Mouse (Mus musculus) naive thymus-derived CD4-positive, alpha-beta T cell, adult 2 months (primary cell): ENCODE data around the gene 2010111I01Rik.

Experiments
- DNase-seq: peaks from one replicate; pipeline ENCODE4 v3.0.0-alpha.2; 2011; ENCODE audit warnings: low read depth

The 2010111I01Rik gene

DNA sequence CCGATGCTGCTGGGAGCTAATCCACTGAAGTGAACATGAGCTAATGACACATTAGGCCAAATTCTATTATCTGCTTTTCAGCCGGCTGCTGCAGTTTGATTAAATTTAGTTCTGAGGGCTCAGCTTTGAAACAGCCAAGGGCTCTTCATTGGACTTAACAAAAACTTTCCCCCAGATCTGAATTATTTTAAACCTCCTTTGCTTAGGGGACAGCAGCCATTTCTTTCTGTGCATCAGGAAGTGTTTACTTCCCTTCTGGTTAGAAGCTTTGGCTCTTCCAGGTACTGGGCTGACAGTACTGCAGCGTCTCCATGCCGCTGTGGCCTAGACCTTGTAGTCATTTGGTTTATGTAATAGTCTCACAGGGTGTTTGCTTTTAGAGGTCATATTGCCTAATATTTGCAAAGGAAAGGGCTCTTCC lies 149.2 kb downstream of the 2010111I01Rik start:
- no peak for DNase-seq

DNA sequence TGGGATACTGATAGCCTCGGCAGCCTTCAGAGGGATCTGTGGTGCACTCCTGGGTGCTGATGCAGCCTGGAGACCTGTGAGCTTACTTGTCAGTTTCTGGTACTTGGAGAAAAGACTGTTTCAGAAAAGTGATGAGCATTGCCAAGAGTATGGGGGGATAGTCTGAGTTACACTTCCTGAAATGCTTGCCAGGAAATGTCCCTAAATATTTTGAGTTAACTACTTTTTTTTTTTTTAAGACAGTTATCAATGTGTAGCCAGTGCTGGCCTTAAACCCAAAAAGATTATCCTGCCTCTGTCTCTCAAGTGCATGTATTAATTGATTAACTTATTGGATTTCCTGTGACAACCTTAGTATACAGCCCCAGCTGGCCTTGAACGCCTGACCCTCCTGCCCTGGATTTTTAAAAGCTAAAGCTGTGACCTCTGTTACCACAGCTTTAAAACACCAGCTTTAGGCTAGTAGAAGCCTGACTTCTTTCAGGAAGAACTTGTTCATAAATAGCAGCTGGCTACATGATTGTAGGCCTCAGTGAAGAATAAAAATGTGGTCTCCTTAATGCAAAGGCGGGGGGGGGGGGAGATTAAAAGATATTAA lies 150.6 kb downstream of the 2010111I01Rik start:
- no peak for DNase-seq

- DNase-seq = no peak
Measured at GRCm38 (mm10) chr13:63117495-63118184, 152.9 kb downstream of the 2010111I01Rik start.

GRCm38 (mm10) chr13:63118682-63119081 lies 154.0 kb downstream of the 2010111I01Rik start:
- DNase-seq = no peak

GRCm38 (mm10) chr13:63120296-63120695 lies 155.6 kb downstream of the 2010111I01Rik start:
- DNase-seq = no peak

DNA sequence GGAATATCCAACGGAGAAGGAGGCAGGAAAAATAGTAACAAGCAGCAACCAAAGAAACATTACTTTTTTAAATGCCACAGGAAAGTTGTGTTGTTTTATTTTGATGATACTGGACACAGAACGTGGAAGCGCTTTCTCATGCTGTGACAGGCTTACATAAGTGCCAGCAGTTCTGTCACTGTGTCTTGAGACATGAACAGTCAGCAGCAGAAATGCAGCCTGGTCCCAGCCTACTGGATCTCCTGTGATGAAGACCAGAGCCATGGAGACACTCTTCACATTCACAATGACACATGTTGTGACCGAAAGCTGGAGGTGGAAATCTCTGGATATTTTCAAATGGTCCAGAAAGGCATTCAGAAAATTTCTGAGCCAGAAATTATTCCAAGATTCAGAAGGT lies 157.1 kb downstream of the 2010111I01Rik start:
- DNase-seq = no peak

- DNase-seq = no peak
Measured at GRCm38 (mm10) chr13:63126206-63126605, 161.5 kb downstream of the 2010111I01Rik start.

- DNase-seq = no peak
Measured at GRCm38 (mm10) chr13:63127516-63127915, 162.8 kb downstream of the 2010111I01Rik start.

DNA sequence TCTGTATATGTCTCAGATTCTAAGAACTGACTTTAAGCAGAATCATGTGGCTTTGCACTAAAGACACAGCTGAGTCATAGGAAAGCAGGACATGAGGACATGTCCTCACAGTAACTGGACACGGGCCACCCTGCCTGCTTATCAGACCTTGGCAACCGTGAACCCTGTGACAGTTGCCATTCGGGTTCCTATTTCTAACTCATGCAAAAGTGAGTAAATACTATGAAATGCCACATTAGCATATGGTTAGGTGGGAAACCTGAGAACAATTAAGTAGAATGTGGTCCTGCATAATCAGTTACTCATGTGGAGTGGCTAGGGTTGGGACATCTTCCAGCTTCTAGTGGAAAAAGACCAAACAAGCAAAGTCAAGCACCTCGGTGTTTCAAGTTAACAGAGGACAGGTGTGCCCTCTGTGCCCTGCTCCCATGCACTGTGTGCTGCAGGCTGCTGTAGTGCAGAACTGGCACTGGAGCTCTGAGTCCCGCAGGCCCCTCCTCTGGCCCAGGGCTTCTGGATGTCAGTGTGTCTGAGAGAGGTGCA lies 170.3 kb downstream of the 2010111I01Rik start:
- DNase-seq = no peak

DNA sequence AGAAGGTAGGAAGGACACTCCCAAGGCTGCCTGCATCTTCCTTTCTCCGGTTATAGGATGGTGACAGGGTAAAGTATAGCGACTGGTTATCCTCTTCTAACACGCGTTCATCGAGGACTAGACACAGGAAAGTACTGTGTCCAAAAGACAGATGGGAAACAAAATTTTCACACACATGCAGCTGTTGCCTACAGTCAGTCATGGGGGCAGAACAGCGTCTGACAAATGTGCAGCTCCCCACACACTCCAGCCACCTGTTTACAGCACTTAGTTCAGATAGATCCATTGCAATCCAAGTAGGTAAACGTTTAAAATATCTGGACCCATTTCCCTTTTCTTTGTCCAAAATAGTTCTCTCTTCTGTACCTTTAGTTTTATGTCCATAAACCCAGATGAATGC lies 171.3 kb downstream of the 2010111I01Rik start:
- DNase-seq = no peak

DNA sequence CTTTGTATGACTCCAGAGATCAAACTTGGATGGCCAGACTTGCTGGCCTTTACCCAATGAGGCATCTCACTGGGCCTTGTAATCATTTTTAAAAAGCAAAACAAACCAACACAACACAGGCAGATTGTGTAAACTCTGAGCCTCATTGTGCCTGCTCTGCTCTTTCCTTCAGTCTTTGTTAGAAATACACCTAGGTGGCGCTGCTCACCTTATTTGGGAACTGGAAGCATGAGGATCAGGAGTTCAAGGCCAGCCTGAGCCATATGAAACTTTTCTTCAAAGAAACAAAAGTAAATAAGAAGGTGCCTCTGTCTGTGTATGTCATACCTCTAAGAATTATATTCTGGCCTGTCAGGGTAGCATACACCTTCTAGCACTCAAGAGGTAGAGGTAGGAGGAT lies 172.1 kb downstream of the 2010111I01Rik start:
- DNase-seq = peak; percentile 54

GRCm38 (mm10) chr13:63138376-63139048 lies 173.8 kb downstream of the 2010111I01Rik start:
- no peak for DNase-seq

- no peak for DNase-seq
Measured at GRCm38 (mm10) chr13:63139463-63140226, 175.0 kb downstream of the 2010111I01Rik start.

- DNase-seq = no peak
Measured at GRCm38 (mm10) chr13:63140784-63141183, 176.1 kb downstream of the 2010111I01Rik start.

DNA sequence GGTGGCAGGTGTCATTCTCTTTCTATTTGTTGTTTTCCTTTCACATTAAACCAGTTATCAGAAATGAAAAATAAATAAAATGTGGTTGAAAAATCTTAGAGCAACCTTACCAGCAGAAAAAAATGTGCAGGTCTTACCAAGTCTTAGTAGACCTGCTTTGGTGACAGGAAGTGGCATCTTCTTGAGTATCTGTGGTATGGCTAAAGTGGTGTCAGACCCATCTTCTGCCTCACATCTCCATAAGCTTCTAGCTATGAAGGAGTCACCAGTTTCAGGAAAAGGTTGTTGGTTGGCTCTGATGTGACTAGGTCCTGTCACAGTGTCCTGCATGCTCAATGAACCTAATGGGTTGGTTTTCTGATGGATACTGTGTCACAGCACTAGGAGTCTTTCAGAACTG lies 176.6 kb downstream of the 2010111I01Rik start:
- peak; percentile 37 for DNase-seq

- no peak for DNase-seq
Measured at GRCm38 (mm10) chr13:63146604-63147188, 182.0 kb downstream of the 2010111I01Rik start.

- DNase-seq = no peak
Measured at GRCm38 (mm10) chr13:63148157-63148556, 183.5 kb downstream of the 2010111I01Rik start.

GRCm38 (mm10) chr13:63150470-63151020 lies 185.9 kb downstream of the 2010111I01Rik start:
- no peak for DNase-seq

- no peak for DNase-seq
Measured at GRCm38 (mm10) chr13:63151028-63151738, 186.5 kb downstream of the 2010111I01Rik start.

DNA sequence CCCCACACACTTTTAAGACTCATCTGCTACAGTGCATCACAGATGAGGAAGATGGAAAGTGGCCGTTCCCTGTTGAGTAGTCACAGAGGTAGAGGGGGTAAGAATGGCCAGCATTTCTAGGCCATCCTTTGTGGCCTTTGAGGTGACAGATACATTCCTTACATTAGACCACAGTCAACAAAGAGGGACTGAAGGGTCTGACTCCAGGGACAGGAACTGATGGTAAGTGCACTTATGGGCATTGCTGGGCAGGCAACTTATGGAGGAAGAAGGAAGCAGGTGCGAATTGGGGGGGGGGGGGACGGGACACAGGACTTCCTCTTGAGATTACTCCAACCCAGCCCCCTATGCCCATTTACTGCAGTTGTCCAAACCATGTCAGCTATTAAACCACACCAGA lies 187.8 kb downstream of the 2010111I01Rik start:
- DNase-seq = no peak

DNA sequence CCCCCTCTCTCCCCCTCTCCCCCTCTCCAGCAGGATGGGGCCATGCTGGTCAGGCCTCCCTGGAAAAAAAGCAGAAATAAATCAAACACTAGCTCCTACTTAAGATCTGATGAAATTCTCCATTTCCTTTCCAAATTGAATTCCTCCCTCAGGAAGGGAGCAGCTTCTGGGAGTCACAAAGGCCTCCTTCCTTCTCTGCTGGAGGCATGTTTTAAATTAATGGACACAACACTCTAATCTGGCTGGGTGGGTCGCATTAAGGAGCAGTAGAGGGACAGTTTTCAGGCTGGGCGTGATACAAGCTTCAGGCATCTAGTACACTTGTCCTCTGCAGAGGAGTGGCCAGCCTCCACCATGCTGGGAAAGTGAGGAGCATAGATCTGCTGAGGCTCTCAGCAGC lies 188.7 kb downstream of the 2010111I01Rik start:
- no peak for DNase-seq
